Mouse (Mus musculus) kidney, embryonic 15.5 days (tissue): ENCODE measurements around the gene Lpp. TPM values are rescaled to one million over a fixed set of nuclear protein-coding genes. Genes with fewer than 3 reads are reported as not detected.
A peak's percentile ranks its signal among the peaks of the same experiment; 100 is the strongest.

Experiments used
- ATAC-seq: fragments of 200-750 bp; cut with Nextera tagmentation; replicated peaks from 2 replicates; pipeline ENCODE4 v1.8.0; 2017; ENCODE audit warnings: moderate TSS enrichment; ENCODE audit not compliant: low FRiP score
- H3K27ac ChIP-seq: fragments of 300-500 bp; sonication (generic); 2 replicates; pipeline ENCODE4 v1.5.1; 2015; ENCODE audit warnings: mild to moderate bottlenecking, inconsistent platforms
- H3K27me3 ChIP-seq: fragments of 300-500 bp; sonication (generic); 2 replicates; pipeline ENCODE4 v1.6.1; 2015; ENCODE audit warnings: inconsistent platforms
- H3K36me3 ChIP-seq: fragments of 300-500 bp; sonication (generic); 2 replicates; pipeline ENCODE4 v1.6.1; 2015; ENCODE audit warnings: inconsistent platforms
- H3K4me1 ChIP-seq: fragments of 300-500 bp; sonication (generic); 2 replicates; pipeline ENCODE4 v1.6.1; 2015; ENCODE audit warnings: inconsistent platforms
- H3K4me2 ChIP-seq: fragments of 300-500 bp; sonication (generic); 2 replicates; pipeline ENCODE4 v1.6.1; 2015; ENCODE audit warnings: moderate library complexity, mild to moderate bottlenecking, inconsistent platforms
- H3K4me3 ChIP-seq: fragments of 300-500 bp; sonication (generic); replicated peaks from 2 replicates; pipeline ENCODE4 v1.5.1; 2015; ENCODE audit warnings: mild to moderate bottlenecking, inconsistent platforms
- H3K9ac ChIP-seq: fragments of 300-500 bp; sonication (generic); 2 replicates; pipeline ENCODE4 v1.6.1; 2015; ENCODE audit warnings: mild to moderate bottlenecking, inconsistent platforms
- H3K9me3 ChIP-seq: fragments of 300-500 bp; sonication (generic); replicated peaks from 2 replicates; pipeline ENCODE4 v1.6.1; 2016; ENCODE audit warnings: inconsistent platforms
- WGBS: fragments of 180-500 bp; shearing (Covaris S2); methylation state at CpG from one replicate; pipeline ENCODE4 v1.1.7; 2015; ENCODE audit warnings: mixed read lengths; 5-methylcytosine and 5-hydroxymethylcytosine counted together
- polyA plus RNA-seq: library from polyadenylated mRNA; unstranded; fragments of >200 nt; fragmentation: Nextera tagmentation; extraction: Ambion mirVana; gene quantifications from 2 replicates; pipeline ENCODE4 v1.2.1, GENCODE M21; 2015

The Lpp gene
- polyA plus RNA-seq, 1 experiment from 2014 or later, result 58.6 TPM

- H3K4me2 ChIP-seq, result no peak overlapping the region
- no peak overlapping the region for H3K4me3 ChIP-seq
- H3K9me3 ChIP-seq, result no peaks in the 10 kb centered on the region
- no peaks in the 10 kb centered on the region for H3K36me3 ChIP-seq
- H3K4me1 ChIP-seq, result no peaks in the 10 kb centered on the region
- H3K27me3 ChIP-seq, result no peaks in the 10 kb centered on the region
- no peak for ATAC-seq
- no peak overlapping the region for H3K9ac ChIP-seq
- no peak overlapping the region for H3K27ac ChIP-seq
Measured at GRCm38 (mm10) chr16:24376478-24376877, 16.8 kb upstream of the Lpp start.

DNA sequence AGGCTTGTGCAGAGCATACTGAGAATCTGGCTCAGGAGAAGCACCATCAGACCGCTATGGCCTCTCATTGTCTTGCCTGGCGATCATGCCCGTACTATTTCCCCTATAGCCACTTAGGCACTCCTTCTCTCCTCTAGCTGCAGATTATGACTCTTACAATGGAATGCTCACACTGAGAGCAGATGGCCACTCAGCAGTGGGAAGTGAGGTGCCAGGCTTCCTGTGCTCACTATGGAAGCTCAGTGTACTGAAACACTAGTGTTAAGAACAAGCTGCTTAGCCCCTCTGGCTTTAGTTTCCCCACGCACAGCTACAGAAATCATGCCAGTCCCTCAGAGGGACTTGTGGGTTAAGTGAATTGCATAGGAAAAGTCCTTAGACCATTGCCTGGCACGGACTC lies 2.7 kb upstream of the Lpp start:
- 85% methylated on average over 5 of the region's 5 CpGs for WGBS
- Histone ChIP-seq H3K4me3 (no peak overlapping the region), H3K9ac (no peak overlapping the region), H3K9me3 (0 out of 2 replicates have a peak, but pooled peaks cover 3% of the 10 kb centered on the region), H3K27me3 (no peaks in the 10 kb centered on the region), H3K36me3 (no peaks in the 10 kb centered on the region), H3K27ac (no peak overlapping the region), H3K4me2 (no peak overlapping the region), H3K4me1 (peaks cover 23% of the 10 kb centered on the region)
- no peak for ATAC-seq

DNA sequence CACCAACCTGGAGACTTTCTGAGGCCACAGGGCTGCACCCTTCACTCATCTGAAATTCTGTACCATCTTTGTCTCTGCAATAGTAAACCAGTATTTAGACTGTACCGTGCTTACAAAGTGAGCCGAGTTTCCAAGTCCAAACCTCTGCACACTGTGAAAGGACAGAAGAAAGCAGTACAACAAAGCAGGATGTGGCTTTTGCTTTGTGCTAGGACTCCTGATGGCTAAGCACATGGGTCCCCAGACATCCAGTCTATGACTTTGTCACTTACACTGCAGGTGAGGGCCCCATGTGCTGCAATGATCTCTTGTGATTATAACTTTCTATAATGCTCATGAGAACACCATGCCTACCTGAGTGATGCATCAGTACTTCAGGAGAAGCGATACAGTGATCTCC lies 2.2 kb upstream of the Lpp start:
- 94% methylated on average over 3 of the region's 3 CpGs for WGBS
- Histone ChIP-seq H3K4me2 (no peak overlapping the region), H3K4me3 (no peak overlapping the region), H3K27me3 (no peaks in the 10 kb centered on the region), H3K27ac (no peak overlapping the region), H3K9ac (no peak overlapping the region), H3K9me3 (0 out of 2 replicates have a peak, but pooled peaks cover 3% of the 10 kb centered on the region), H3K4me1 (peaks cover 26% of the 10 kb centered on the region), H3K36me3 (no peaks in the 10 kb centered on the region)
- no peak for ATAC-seq

DNA sequence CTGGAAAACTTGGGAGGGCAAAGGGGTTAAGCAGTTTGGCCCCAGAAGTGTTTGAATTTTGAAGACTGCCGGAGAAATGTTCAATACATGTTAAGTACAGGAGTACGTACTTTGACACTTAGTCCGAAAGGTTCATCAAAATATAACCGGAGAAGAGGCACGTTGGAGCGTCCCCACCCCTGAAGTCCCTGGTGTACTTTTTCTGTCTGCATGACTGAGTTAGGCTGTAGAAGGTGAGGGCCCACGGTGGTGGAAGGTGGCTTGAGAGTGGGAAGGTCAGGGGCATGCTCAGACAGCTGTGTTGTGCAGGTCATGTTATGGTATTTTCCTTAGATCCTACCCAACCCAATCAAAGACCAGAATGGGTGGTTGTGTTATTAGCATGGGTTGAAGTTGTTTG lies 1.4 kb upstream of the Lpp start:
- Histone ChIP-seq H3K9me3 (0 out of 2 replicates have a peak, but pooled peaks cover 3% of the 10 kb centered on the region), H3K9ac (no peak overlapping the region), H3K27ac (peak overlapping the region; percentile 99), H3K4me3 (no peak overlapping the region), H3K4me1 (peaks cover 34% of the 10 kb centered on the region), H3K27me3 (no peaks in the 10 kb centered on the region), H3K4me2 (peak overlapping the region; percentile 72; the same call in 1 of the 2 replicates), H3K36me3 (no peaks in the 10 kb centered on the region)
- no peak for ATAC-seq
- WGBS, result 82% methylated on average over 7 of the region's 7 CpGs

DNA sequence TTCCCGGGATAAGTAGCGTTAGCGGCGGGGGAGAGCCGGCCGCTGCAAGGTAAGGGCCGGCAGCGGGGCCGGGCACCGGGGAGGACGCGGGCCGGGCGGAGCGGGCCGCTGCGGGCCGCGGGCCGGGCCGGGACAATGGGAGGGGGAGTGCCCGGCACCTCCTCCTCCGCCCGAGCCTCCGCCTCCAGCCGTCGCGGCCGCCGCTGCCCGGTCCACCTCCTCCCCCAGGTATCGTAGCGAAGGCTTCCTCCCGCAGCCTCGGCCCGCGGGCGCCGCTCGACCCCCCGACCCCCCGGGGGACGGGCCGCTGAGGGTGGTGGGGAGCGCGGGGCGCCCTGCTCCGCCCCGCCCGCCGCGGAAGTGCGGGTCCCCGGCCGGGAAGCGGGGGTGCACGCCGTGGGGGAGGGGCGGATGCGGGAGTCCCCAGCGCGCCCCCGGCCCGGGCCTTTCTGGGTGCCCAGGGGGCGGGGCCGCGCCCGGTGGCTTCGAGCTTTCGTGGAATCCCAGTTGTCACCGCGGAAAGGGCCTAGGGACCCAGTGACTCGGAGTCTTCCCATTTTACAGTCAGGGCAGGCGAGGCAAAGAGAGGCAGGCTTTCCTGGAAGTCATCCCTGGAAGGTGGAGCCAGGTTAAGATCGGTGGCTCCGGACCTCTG lies 376 bp downstream of the Lpp start:
- Histone ChIP-seq H3K4me1 (peaks cover 51% of the 10 kb centered on the region), H3K27ac (peak overlapping the region; percentile 99), H3K4me3 (peak overlapping the region; percentile 83), H3K36me3 (no peaks in the 10 kb centered on the region), H3K9me3 (no peaks in the 10 kb centered on the region), H3K9ac (peak overlapping the region; percentile 90), H3K27me3 (no peaks in the 10 kb centered on the region), H3K4me2 (peak overlapping the region; percentile 72)
- ATAC-seq, result peak; percentile 44
- under 1% methylated on average over 61 of the region's 76 CpGs for WGBS

DNA sequence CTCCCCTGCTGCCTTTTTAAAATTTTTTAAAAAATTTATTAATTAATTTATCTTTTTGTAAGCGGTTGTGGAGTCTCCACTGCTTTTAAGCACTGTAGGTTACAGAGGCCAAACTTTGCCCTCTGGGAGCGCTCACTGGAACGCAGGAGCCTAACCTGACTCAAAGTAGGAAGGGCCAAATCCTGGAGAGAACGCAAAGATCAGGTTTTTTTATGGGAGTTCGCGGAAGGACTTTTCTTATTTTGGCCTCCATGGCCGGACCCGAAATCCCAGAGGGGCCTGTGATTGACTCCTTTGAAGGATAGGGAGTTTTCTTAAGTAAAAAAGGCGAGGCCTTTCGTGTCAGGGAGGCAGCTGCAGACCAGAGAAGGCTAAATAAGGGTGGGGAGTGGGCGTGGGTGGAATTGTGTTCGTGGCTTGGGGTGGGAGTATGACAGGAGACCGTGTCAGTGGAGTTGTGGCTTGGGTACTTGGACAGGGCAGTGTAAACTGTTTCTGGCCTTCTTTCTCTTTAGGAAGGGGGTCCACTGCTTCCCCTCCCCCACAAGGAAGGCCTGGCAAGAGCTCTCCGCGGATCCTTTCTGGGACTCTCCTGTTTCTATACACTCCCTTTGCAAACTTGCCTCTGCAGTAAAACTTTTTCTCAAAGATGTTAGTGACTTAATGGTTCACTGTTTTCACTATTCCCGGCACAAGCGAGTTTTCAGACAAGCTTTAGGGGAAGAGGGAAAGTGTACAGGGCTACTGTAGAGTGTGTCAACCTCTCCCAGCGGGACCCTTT lies 1.1 kb downstream of the Lpp start:
- no peaks in the 10 kb centered on the region for H3K9me3 ChIP-seq
- H3K4me2 ChIP-seq, result peak overlapping the region; percentile 72
- H3K27me3 ChIP-seq, result no peaks in the 10 kb centered on the region
- H3K36me3 ChIP-seq, result no peaks in the 10 kb centered on the region
- 4% methylated on average over 18 of the region's 18 CpGs for WGBS
- H3K4me3 ChIP-seq, result peak overlapping the region; percentile 83
- H3K4me1 ChIP-seq, result peaks cover 59% of the 10 kb centered on the region
- no peak for ATAC-seq
- H3K27ac ChIP-seq, result peak overlapping the region; percentile 99
- H3K9ac ChIP-seq, result peak overlapping the region; percentile 90

GRCm38 (mm10) chr16:24395100-24395499 lies 1.8 kb downstream of the Lpp start:
- Histone ChIP-seq H3K4me1 (peaks cover 65% of the 10 kb centered on the region), H3K4me2 (peak overlapping the region; percentile 72)

GRCm38 (mm10) chr16:24396504-24396903 lies 3.2 kb downstream of the Lpp start:
- Histone ChIP-seq H3K4me2 (no peak overlapping the region), H3K27ac (peak overlapping the region; percentile 72), H3K36me3 (no peaks in the 10 kb centered on the region), H3K4me1 (peaks cover 67% of the 10 kb centered on the region), H3K4me3 (no peak overlapping the region), H3K9ac (no peak overlapping the region), H3K27me3 (no peaks in the 10 kb centered on the region), H3K9me3 (no peaks in the 10 kb centered on the region)
- WGBS, result 89% methylated on average over 7 of the region's 7 CpGs
- no peak for ATAC-seq

More at GRCm38 (mm10) chr16:24395100-24395499, 1.8 kb downstream of the Lpp start:
- WGBS, result 70% methylated on average over 2 of the region's 2 CpGs
- H3K9me3 ChIP-seq, result no peaks in the 10 kb centered on the region
- peak overlapping the region; percentile 83 for H3K4me3 ChIP-seq
- H3K36me3 ChIP-seq, result no peaks in the 10 kb centered on the region
- H3K27me3 ChIP-seq, result no peaks in the 10 kb centered on the region
- no peak for ATAC-seq
- H3K27ac ChIP-seq, result peak overlapping the region; percentile 99
- peak overlapping the region; percentile 90 for H3K9ac ChIP-seq

DNA sequence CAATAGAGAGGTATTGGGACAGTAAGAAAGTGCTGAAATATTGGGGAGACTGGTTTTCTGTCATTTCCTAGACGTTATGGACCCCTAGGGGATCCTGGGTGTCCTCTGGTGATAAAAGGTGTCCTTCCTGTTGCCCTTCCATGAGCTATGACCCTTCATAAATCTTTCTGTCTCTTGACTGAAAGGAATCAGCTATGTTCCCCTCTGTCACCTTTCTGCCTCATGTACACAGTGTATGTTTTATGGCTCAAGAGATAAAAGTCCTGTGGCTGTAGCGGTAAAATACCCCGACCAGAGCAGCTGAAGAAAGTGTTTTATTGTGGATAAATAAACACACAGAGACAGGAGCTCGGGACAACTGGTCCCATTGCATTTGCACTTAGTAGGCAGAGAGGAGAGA lies 5.2 kb downstream of the Lpp start:
- peak overlapping the region; percentile 57 for H3K27ac ChIP-seq

GRCm38 (mm10) chr16:24398893-24399292 lies 5.6 kb downstream of the Lpp start:
- Histone ChIP-seq H3K9me3 (no peaks in the 10 kb centered on the region), H3K9ac (no peak overlapping the region), H3K4me3 (no peak overlapping the region), H3K27me3 (no peaks in the 10 kb centered on the region), H3K4me2 (no peak overlapping the region), H3K27ac (peak overlapping the region; percentile 57), H3K4me1 (peaks cover 75% of the 10 kb centered on the region), H3K36me3 (peaks cover 6% of the 10 kb centered on the region; the same call in 1 of the 2 replicates)
- 0 out of 2 replicates have a peak, but pooled peaks have one; percentile 38 for ATAC-seq
- WGBS, result 30% methylated on average over 3 of the region's 3 CpGs

More for the DNA sequence above, 5.2 kb downstream of the Lpp start:
- WGBS, result 5% methylated on average over 4 of the region's 4 CpGs
- Histone ChIP-seq H3K9me3 (no peaks in the 10 kb centered on the region), H3K4me1 (peaks cover 72% of the 10 kb centered on the region), H3K4me3 (no peak overlapping the region), H3K9ac (no peak overlapping the region), H3K4me2 (no peak overlapping the region), H3K27me3 (no peaks in the 10 kb centered on the region), H3K36me3 (0 out of 2 replicates have a peak, but pooled peaks cover 2% of the 10 kb centered on the region)
- ATAC-seq, result 0 out of 2 replicates have a peak, but pooled peaks have one; percentile 13

GRCm38 (mm10) chr16:24399524-24399923 lies 6.2 kb downstream of the Lpp start:
- Histone ChIP-seq H3K27me3 (no peaks in the 10 kb centered on the region), H3K4me2 (no peak overlapping the region), H3K4me3 (no peak overlapping the region), H3K9ac (no peak overlapping the region), H3K4me1 (peaks cover 73% of the 10 kb centered on the region), H3K9me3 (no peaks in the 10 kb centered on the region), H3K27ac (peak overlapping the region; percentile 16; the same call in 1 of the 2 replicates), H3K36me3 (peaks cover 13% of the 10 kb centered on the region)
- no peak for ATAC-seq
- WGBS, result 55% methylated on average over 5 of the region's 5 CpGs

- H3K4me2 ChIP-seq, result no peak overlapping the region
- H3K27me3 ChIP-seq, result no peaks in the 10 kb centered on the region
- H3K4me1 ChIP-seq, result peaks cover 61% of the 10 kb centered on the region
- H3K36me3 ChIP-seq, result peaks cover 24% of the 10 kb centered on the region
- 91% methylated on average over 2 of the region's 2 CpGs for WGBS
- no peak overlapping the region for H3K9ac ChIP-seq
- no peaks in the 10 kb centered on the region for H3K9me3 ChIP-seq
- H3K27ac ChIP-seq, result no peak overlapping the region
- H3K4me3 ChIP-seq, result no peak overlapping the region
- no peak for ATAC-seq
Measured at GRCm38 (mm10) chr16:24400776-24401175, 7.5 kb downstream of the Lpp start.
